Mouse (Mus musculus) lung, embryonic 16.5 days (tissue): ENCODE data around the gene Actb. TPM values are rescaled to one million over a fixed set of nuclear protein-coding genes. Genes with fewer than 3 reads are reported as not detected.
"Not testable (repeated sequence)": the region's sequence is repeated elsewhere in the genome, so short reads cannot be mapped to it uniquely, and the experiment has no call there.

Source experiments
- ATAC-seq: fragments of 200-750 bp; cut with Nextera tagmentation; 2 replicates; pipeline ENCODE4 v1.8.0; 2017; ENCODE audit warnings: low read depth, mild to moderate bottlenecking, moderate library complexity
- H3K27ac ChIP-seq: fragments of 300-500 bp; sonication (generic); 2 replicates; pipeline ENCODE4 v1.5.1; 2014; ENCODE audit warnings: mild to moderate bottlenecking, control low read depth, low read length
- H3K27me3 ChIP-seq: fragments of 300-500 bp; sonication (generic); 2 replicates; pipeline ENCODE4 v1.6.1; 2014; ENCODE audit warnings: low read depth, low read length, mixed read lengths; ENCODE audit not compliant: control insufficient read depth, insufficient read depth
- H3K36me3 ChIP-seq: fragments of 300-500 bp; sonication (generic); 2 replicates; pipeline ENCODE4 v1.6.1; 2014; ENCODE audit warnings: low read length; ENCODE audit not compliant: control insufficient read depth, insufficient read depth
- H3K4me1 ChIP-seq: fragments of 300-500 bp; sonication (generic); replicated peaks from 2 replicates; pipeline ENCODE4 v1.6.1; 2014; ENCODE audit warnings: low read length, mixed read lengths; ENCODE audit not compliant: control insufficient read depth, insufficient read depth
- H3K4me2 ChIP-seq: fragments of 300-500 bp; sonication (generic); 2 replicates; pipeline ENCODE4 v1.6.1; 2014; ENCODE audit warnings: low read depth, low read length, control low read depth
- H3K4me3 ChIP-seq: fragments of 300-500 bp; sonication (generic); 2 replicates; pipeline ENCODE4 v1.5.1; 2014; ENCODE audit warnings: mild to moderate bottlenecking, low read length, control low read depth
- H3K9ac ChIP-seq: fragments of 300-500 bp; sonication (generic); 2 replicates; pipeline ENCODE4 v1.6.1; 2014; ENCODE audit warnings: low read length, control low read depth
- H3K9me3 ChIP-seq: fragments of 300-500 bp; sonication (generic); 2 replicates; pipeline ENCODE4 v1.6.1; 2016; ENCODE audit warnings: low read length; ENCODE audit not compliant: control insufficient read depth
- WGBS: fragments of 180-500 bp; shearing (Covaris S2); extraction: QIAGEN DNeasy Blood & Tissue Kit; methylation state at CpG from one replicate; pipeline ENCODE4 v1.1.7; 2014; 5-methylcytosine and 5-hydroxymethylcytosine counted together
- polyA plus RNA-seq: library from polyadenylated mRNA; unstranded; fragments of >200 nt; fragmentation: Nextera tagmentation; extraction: Ambion mirVana; gene quantifications from 2 replicates; pipeline ENCODE4 v1.2.1, GENCODE M21; 2015

Actb gene
- polyA plus RNA-seq, 1 experiment from 2014 or later, result 18,603 TPM

DNA sequence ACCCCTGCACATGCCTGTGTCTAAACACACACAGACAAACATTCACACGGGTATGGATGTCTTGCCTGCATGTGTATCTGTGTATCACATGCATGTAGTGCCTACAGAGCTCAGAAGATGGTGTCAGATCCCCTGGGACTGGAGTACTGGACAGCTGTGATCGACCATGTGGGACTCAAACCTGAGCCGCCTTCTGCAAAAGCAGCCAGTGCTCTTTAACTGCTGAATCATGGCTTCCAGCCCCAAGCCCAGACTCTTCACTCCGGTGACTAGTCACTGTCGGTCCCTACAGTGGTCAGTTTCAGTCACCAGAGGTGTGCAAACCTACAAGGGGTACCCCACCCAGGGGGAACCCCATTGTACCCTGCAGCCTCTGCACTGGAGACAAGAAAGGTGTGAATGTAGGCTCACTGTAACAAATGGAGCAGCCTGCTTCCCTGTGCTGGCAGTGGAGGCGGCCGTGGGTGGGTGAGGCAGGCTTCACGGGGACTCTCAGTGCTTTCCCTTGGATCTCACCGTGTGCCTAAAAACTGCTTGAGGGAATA, 7.4 kb downstream of the Actb start:
- no peaks in the 10 kb centered on the region for H3K9me3 ChIP-seq
- 76% methylated on average over 9 of the region's 9 CpGs for WGBS
- H3K9ac ChIP-seq, result no peak overlapping the region
- H3K4me1 ChIP-seq, result peaks cover 14% of the 10 kb centered on the region
- H3K4me3 ChIP-seq, result no peak overlapping the region
- ATAC-seq, result no peak
- H3K4me2 ChIP-seq, result no peak overlapping the region
- peaks cover 40% of the 10 kb centered on the region for H3K36me3 ChIP-seq
- H3K27ac ChIP-seq, result no peak overlapping the region
- no peaks in the 10 kb centered on the region for H3K27me3 ChIP-seq

- no peak overlapping the region for H3K9ac ChIP-seq
- 81% methylated on average over 4 of the region's 4 CpGs for WGBS
- peaks cover 34% of the 10 kb centered on the region for H3K36me3 ChIP-seq
- H3K4me1 ChIP-seq, result peaks cover 11% of the 10 kb centered on the region
- no peaks in the 10 kb centered on the region for H3K9me3 ChIP-seq
- no peak for ATAC-seq
- H3K27ac ChIP-seq, result no peak overlapping the region
- H3K27me3 ChIP-seq, result no peaks in the 10 kb centered on the region
- no peak overlapping the region for H3K4me3 ChIP-seq
- no peak overlapping the region for H3K4me2 ChIP-seq
Observed at GRCm38 (mm10) chr5:142898316-142898715, 8.2 kb downstream of the Actb start.

DNA sequence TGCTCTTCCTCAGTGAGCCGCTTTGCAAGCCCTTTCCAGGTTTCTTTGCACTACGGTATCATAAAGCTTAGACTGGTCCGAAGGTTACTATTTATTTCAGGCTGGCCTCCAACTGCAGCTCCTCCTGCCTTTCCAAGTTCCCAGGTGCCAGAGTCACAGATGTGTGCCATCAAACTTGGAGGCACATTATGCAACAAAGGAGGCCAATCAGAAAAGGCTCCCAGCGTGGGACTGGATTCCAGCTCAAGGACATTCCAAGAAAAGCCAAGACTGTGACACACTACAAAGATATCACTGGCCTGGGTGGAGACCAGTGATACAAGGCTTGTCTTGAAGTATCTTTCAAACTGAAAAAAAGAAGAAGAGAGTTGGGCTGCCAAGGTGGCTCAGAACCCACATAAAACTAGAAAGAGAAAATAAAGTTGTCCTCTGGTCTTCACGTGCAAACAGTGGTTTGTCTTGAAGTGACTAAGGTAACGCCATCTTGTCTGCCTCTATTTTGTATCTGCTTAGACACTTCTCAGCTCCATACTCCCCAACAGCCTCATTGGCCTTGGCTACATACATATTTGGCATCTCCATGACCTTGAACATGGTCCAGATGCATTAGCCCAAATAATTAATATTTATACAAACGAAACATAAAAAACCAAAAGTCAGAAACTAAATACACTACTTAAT, 8.8 kb downstream of the Actb start:
- no peaks in the 10 kb centered on the region for H3K27me3 ChIP-seq
- peaks cover 28% of the 10 kb centered on the region for H3K36me3 ChIP-seq
- H3K4me3 ChIP-seq, result no peak overlapping the region
- H3K4me1 ChIP-seq, result peaks cover 11% of the 10 kb centered on the region
- H3K4me2 ChIP-seq, result no peak overlapping the region
- 82% methylated on average over 7 of the region's 7 CpGs for WGBS
- no peak for ATAC-seq
- no peak overlapping the region for H3K9ac ChIP-seq
- no peaks in the 10 kb centered on the region for H3K9me3 ChIP-seq
- H3K27ac ChIP-seq, result no peak overlapping the region

GRCm38 (mm10) chr5:142896713-142897112, 9.8 kb downstream of the Actb start:
- H3K4me3 ChIP-seq, result no peak overlapping the region
- H3K9ac ChIP-seq, result no peak overlapping the region
- 70% methylated on average over 5 of the region's 5 CpGs for WGBS
- no peak for ATAC-seq
- peaks cover 11% of the 10 kb centered on the region for H3K4me1 ChIP-seq
- H3K27me3 ChIP-seq, result no peaks in the 10 kb centered on the region
- H3K4me2 ChIP-seq, result no peak overlapping the region
- H3K36me3 ChIP-seq, result peaks cover 19% of the 10 kb centered on the region
- H3K27ac ChIP-seq, result no peak overlapping the region
- H3K9me3 ChIP-seq, result no peaks in the 10 kb centered on the region

DNA sequence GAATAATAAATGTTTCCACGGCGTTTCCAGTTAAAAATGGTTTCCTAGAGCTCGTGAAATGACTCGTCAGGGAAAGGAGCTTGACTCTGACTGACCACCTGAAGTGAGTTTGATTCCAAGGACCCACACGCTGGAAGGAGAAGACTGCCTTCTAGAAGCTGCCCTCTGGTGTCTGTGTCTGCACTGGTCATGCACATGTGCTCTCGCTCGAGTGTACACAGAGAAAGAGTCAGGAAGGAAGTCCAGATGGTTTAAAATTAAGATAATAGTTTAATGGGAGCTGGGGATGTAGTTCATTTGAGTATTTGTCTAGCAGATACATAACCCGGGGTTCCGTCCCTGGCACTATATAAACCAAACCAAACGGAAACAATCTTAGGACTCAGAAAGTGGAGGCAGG, 10.4 kb downstream of the Actb start:
- Histone ChIP-seq H3K9ac (no peak overlapping the region), H3K4me3 (no peak overlapping the region), H3K27ac (0 out of 2 replicates have a peak overlapping the region, but pooled peaks have one; percentile 7), H3K36me3 (peaks cover 15% of the 10 kb centered on the region), H3K4me1 (peaks cover 11% of the 10 kb centered on the region), H3K4me2 (peak overlapping the region; percentile 68), H3K9me3 (no peaks in the 10 kb centered on the region), H3K27me3 (no peaks in the 10 kb centered on the region)
- WGBS, result 60% methylated on average over 10 of the region's 10 CpGs
- ATAC-seq, result no peak

DNA sequence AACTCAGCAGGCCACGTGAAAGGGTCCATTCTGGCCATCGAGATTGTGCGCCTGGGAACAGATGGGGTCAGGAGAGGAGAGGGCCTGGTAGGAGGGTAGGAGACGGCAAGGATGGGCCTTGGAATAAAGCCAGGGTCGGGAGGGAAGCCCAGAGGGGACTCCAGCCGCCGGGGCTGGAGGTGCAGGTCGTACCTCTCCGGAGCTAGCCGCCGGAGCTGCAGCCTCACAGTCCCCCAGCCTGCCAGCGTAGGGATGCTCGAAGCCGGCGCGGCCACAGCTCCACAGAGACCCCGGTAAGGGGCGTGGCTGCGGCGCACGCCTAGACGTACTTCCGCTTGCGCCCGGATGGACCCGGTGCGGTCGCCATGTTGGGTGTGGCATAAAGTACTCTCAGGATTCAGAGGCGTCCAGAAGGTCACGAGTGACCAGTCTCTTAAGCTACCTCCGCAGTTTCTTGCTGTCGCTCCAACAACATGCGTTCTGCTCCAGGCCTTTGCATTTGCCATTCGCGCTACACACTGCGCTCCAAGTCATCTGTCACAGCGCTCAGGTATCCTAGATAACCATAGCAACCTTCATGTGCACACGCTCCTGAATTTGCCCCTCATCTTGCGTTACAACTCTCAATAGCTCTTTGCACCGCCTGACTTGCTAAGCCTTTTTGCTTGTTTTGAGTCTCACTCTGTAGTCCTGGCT, 11.5 kb downstream of the Actb start, which contains the start of gene Fbxl18:
TSS of gene Fbxl18 (minus strand) at position 504 of the 696 bp plus-strand sequence.
- Histone ChIP-seq H3K27me3 (no peaks in the 10 kb centered on the region), H3K4me1 (peaks cover 11% of the 10 kb centered on the region), H3K9ac (peak within 1 kb of the TSS; percentile 81), H3K4me3 (peak within 1 kb of the TSS; percentile 72), H3K36me3 (peaks cover 8% of the 10 kb centered on the region), H3K27ac (peak within 1 kb of the TSS; percentile 43; the same call in 1 of the 2 replicates), H3K4me2 (peak within 1 kb of the TSS; percentile 68), H3K9me3 (no peaks in the 10 kb centered on the region)
- WGBS, result under 1% methylated on average over 40 of the region's 40 CpGs
- peak; percentile 95 for ATAC-seq

DNA sequence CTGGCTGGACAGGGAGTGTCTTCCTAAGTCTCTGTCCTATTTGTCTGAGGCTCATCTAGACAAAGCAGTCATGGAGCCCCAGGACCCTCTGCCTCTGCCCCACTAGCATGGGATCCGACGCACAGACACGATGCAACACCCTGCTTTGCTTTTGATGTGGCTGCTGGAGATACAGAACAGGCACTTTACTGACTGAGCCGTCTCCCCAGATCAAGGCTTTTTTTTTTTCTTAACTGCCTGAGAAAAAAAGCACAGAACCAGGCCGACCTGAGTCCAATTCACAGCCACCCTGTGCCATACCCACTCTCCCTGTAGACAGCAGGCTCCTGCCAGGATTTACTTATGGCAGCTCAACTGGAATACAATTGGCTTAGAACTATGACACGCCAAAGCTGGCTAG, 15.2 kb downstream of the Actb start:
- Histone ChIP-seq H3K4me3 (no peak overlapping the region), H3K4me2 (no peak overlapping the region), H3K9me3 (no peaks in the 10 kb centered on the region), H3K4me1 (peaks cover 11% of the 10 kb centered on the region), H3K36me3 (peaks cover 8% of the 10 kb centered on the region; the same call in 1 of the 2 replicates), H3K27ac (no peak overlapping the region), H3K27me3 (no peaks in the 10 kb centered on the region), H3K9ac (no peak overlapping the region)
- WGBS, result 77% methylated on average over 6 of the region's 6 CpGs
- ATAC-seq, result no peak

- not testable (repeated sequence) for H3K27ac ChIP-seq, H3K9me3 ChIP-seq, H3K4me1 ChIP-seq, H3K27me3 ChIP-seq, H3K9ac ChIP-seq, ATAC-seq, H3K4me3 ChIP-seq, H3K4me2 ChIP-seq
- H3K36me3 ChIP-seq, result peaks cover 25% of the 10 kb centered on the region
- WGBS, result 87% methylated on average over 3 of the region's 3 CpGs
Observed at GRCm38 (mm10) chr5:142887533-142887932, 19.0 kb downstream of the Actb start.

GRCm38 (mm10) chr5:142886761-142887160, 19.8 kb downstream of the Actb start:
- Histone ChIP-seq H3K4me3 (no peak overlapping the region), H3K9me3 (no peaks in the 10 kb centered on the region), H3K27ac (no peak overlapping the region), H3K9ac (no peak overlapping the region), H3K4me1 (no peaks in the 10 kb centered on the region), H3K36me3 (peaks cover 25% of the 10 kb centered on the region), H3K27me3 (no peaks in the 10 kb centered on the region), H3K4me2 (no peak overlapping the region)
- ATAC-seq, result no peak
- WGBS, result 92% methylated on average over 20 of the region's 20 CpGs
